Mouse (Mus musculus): ENCODE measurements around the gene 2210017I01Rik. TPM values are rescaled to one million over a fixed set of nuclear protein-coding genes. Genes with fewer than 3 reads are reported as not detected.

Gene 2210017I01Rik
- polyA plus RNA-seq, 1 experiment from 2014 or later, result not detected

DNA sequence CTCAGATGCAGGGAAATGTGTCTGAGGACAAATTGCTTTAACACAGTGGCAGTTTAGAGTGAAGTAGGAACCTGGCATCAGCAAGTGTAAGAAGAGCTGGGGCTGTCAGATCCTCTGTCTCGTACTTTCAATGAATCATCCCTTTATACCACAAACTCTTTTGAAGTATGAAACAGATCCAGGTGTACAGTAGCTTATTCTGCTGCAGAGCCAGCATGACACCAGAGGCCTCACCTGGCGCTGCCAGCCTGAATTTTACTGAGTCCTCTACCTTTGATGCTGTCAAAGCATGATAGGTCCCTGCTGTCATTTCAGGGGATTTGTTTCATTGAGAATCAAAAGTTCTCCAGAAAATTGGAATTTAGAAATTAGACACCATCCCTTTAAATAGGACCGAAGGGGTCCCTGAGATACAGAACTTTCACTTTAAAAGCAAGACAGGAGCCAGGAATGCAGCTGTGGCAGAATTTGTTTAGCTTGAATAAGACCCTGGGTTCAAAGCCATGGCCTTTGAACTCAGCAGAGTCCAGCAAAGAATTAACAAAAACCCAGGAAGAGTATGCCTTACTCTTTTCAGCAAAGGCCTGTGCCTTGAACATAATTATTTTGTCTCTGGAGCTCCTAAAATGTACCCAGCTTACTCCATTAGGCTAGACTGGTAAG is 24.0 kb downstream of the 2210017I01Rik start:
- ATAC-seq (ENCODE audit: insufficient read depth), result no peak
- Histone ChIP-seq H3K4me3 (ENCODE audit: low read depth, low read length) (no peak overlapping the region), H3K27ac (ENCODE audit: low read depth) (no peak overlapping the region), H3K4me1 (ENCODE audit: insufficient read depth) (no peaks in the 10 kb centered on the region), H3K36me3 (ENCODE audit: insufficient read depth) (no peaks in the 10 kb centered on the region), H3K9ac (no peak overlapping the region), H3K27me3 (ENCODE audit: insufficient read depth, low read length) (no peaks in the 10 kb centered on the region), H3K9me3 (ENCODE audit: low read depth, low read length) (no peaks in the 10 kb centered on the region), H3K4me2 (no peak overlapping the region)
- no peak for DNase-seq
- WGBS, result 45% methylated on average over 3 of the region's 3 CpGs
- no peak for TF ChIP-seq CTCF (IDR thresholded peaks at IDR 0.05; ENCODE audit: low read depth)

DNA sequence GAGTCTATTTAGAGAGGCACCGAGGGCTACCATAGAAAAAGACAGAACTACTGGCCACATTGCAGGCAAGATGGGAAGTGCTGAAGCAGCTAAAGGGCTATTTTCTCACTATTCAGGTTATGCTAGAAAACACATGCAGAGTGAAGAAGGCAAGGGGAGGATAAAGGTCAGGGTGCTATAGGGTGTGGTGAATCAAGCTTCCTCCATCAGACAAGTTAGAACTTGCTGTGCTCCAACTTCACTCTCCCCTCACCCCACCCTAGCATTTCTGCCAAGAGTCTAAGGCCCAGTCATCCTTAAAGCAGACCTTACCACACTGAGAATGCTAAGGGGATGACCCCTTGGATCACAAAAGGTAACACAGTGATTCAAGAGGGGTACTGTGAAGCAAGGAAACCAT is 27.8 kb downstream of the 2210017I01Rik start:
- H3K27ac ChIP-seq (ENCODE audit: low read depth), result no peak overlapping the region
- H3K27me3 ChIP-seq (ENCODE audit: insufficient read depth, low read length), result no peaks in the 10 kb centered on the region
- H3K9ac ChIP-seq, result no peak overlapping the region
- DNase-seq (no peak), ATAC-seq (ENCODE audit: insufficient read depth) (no peak)
- no peaks in the 10 kb centered on the region for H3K36me3 ChIP-seq (ENCODE audit: insufficient read depth)
- H3K4me2 ChIP-seq, result no peak overlapping the region
- WGBS, result 52% methylated on average over 1 of the region's 1 CpGs
- no peak overlapping the region for H3K4me3 ChIP-seq (ENCODE audit: low read depth, low read length)
- no peak for TF ChIP-seq CTCF (IDR thresholded peaks at IDR 0.05; ENCODE audit: low read depth)
- no peaks in the 10 kb centered on the region for H3K9me3 ChIP-seq (ENCODE audit: low read depth, low read length)
- H3K4me1 ChIP-seq (ENCODE audit: insufficient read depth), result no peaks in the 10 kb centered on the region

DNA sequence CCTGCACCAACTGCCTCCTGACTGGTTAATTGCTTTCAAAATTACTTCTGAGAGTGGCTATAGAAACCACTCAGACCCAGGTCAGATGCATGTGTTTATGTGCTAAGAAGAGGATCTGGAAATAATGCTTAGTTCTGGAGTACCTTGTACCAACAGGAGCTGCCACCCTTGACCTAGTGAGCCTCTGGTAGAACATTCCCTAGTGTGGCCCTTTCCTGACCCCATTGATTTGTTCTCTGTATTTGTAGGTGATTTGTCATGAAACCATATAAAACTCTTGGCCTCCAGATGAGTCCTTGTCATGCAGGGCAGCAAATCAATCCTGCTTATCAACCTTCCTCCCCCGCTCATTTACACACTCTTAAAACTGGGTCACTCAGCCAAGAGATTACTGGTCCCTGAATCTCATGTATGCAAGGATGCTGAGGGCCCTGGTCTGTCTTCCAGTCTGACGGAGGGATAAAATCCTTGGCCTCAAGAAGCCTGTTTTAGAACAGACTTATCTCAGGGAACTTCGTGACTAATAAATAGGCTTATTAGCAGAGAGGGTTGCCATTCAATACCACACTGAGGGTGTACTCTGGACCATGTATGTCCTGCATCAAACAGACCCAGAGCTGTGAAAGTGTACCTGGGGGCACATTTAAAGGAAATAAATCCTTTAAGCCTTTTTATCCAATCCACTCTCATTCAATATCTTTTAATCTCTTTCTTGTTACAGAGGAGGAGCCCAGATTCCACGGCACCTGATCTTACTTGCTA is 28.5 kb downstream of the 2210017I01Rik start:
- H3K4me3 ChIP-seq (ENCODE audit: low read depth, low read length), result no peak overlapping the region
- DNase-seq (no peak), ATAC-seq (ENCODE audit: insufficient read depth) (no peak)
- no peak for TF ChIP-seq CTCF (IDR thresholded peaks at IDR 0.05; ENCODE audit: low read depth)
- H3K9me3 ChIP-seq (ENCODE audit: low read depth, low read length), result no peaks in the 10 kb centered on the region
- no peaks in the 10 kb centered on the region for H3K27me3 ChIP-seq (ENCODE audit: insufficient read depth, low read length)
- H3K4me2 ChIP-seq, result no peak overlapping the region
- 54% methylated on average over 4 of the region's 4 CpGs for WGBS
- H3K36me3 ChIP-seq (ENCODE audit: insufficient read depth), result no peaks in the 10 kb centered on the region
- no peaks in the 10 kb centered on the region for H3K4me1 ChIP-seq (ENCODE audit: insufficient read depth)
- no peak overlapping the region for H3K27ac ChIP-seq (ENCODE audit: low read depth)
- no peak overlapping the region for H3K9ac ChIP-seq

DNA sequence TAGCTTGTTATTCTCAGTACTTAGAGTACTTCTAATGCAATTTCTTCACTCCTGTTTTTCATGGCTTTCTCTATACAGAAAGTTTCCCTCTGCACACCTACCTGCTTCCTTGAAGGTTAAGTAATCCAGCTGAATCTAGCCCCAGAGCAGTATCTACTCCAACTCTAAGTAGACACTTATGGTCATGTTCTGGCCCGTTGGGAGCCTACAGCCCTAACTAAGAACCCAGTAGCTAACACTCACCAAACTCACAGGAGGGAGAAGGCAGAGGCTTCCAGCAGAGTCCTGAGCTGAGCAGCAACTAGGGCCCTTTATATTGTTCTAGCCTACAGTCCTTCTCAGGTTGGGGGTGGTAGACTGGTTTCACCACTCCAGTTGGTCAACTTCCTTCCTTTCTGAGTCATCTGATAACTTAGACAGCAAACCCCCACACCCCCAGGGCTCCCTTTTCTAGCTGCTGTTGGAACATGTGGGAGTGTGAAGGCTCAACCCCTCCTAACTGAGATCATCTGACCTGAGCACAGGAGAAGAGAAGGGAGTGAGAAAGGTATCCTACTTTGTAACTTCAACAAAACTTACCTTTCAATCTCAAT is 33.7 kb downstream of the 2210017I01Rik start, which contains the start of gene Ivl:
Gene Ivl (minus strand): TSS at position 287 of the 593 bp plus-strand sequence.
- TF ChIP-seq CTCF (IDR thresholded peaks at IDR 0.05; ENCODE audit: low read depth), result no peak
- Histone ChIP-seq H3K27me3 (ENCODE audit: insufficient read depth, low read length) (no peaks in the 10 kb centered on the region), H3K9me3 (ENCODE audit: low read depth, low read length) (no peaks in the 10 kb centered on the region), H3K27ac (ENCODE audit: low read depth) (no peak within 1 kb of the TSS), H3K4me1 (ENCODE audit: insufficient read depth) (no peaks in the 10 kb centered on the region), H3K36me3 (ENCODE audit: insufficient read depth) (no peaks in the 10 kb centered on the region), H3K9ac (no peak within 1 kb of the TSS), H3K4me3 (ENCODE audit: low read depth, low read length) (no peak within 1 kb of the TSS), H3K4me2 (no peak within 1 kb of the TSS)
- DNase-seq (no peak), ATAC-seq (ENCODE audit: insufficient read depth) (no peak)
- 58% methylated on average over 1 of the region's 1 CpGs for WGBS

DNA sequence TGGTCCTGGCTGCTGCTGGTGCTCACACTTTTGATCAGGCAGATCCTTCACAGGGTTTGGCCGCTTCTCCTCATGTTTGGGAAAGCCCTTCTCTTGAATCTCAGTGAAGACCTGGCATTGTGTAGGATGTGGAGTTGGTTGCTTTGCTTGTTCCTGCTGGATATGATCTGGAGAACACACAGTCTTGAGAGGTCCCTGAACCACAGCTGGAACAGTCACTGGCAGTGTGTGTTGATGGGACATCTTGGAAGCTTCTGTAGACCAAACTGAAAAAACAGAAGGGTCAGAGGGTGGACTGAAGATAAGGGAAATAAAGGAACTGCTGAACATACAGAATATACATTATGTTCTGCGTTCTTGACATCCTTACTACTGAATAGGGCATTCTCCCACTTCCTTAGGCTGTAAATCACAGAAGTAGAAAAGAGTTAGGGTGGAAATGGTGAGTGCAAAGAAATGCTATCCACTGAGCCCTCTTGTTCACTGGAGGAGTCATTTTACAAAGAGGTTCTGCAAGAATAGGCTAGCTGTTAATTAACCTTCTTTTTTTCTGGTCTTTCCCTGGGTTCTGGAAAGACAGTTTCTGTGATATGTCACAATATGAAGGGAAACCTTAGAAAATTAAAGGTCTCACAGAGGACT is 34.7 kb downstream of the 2210017I01Rik start:
- no peak overlapping the region for H3K27ac ChIP-seq (ENCODE audit: low read depth)
- H3K4me2 ChIP-seq, result no peak overlapping the region
- H3K27me3 ChIP-seq (ENCODE audit: insufficient read depth, low read length), result no peaks in the 10 kb centered on the region
- ATAC-seq (ENCODE audit: insufficient read depth) (no peak), DNase-seq (no peak)
- H3K9me3 ChIP-seq (ENCODE audit: low read depth, low read length), result no peaks in the 10 kb centered on the region
- no peak for TF ChIP-seq CTCF (IDR thresholded peaks at IDR 0.05; ENCODE audit: low read depth)
- WGBS, result 42% methylated on average over 2 of the region's 2 CpGs
- H3K4me3 ChIP-seq (ENCODE audit: low read depth, low read length), result no peak overlapping the region
- no peaks in the 10 kb centered on the region for H3K4me1 ChIP-seq (ENCODE audit: insufficient read depth)
- H3K36me3 ChIP-seq (ENCODE audit: insufficient read depth), result no peaks in the 10 kb centered on the region
- no peak overlapping the region for H3K9ac ChIP-seq

DNA sequence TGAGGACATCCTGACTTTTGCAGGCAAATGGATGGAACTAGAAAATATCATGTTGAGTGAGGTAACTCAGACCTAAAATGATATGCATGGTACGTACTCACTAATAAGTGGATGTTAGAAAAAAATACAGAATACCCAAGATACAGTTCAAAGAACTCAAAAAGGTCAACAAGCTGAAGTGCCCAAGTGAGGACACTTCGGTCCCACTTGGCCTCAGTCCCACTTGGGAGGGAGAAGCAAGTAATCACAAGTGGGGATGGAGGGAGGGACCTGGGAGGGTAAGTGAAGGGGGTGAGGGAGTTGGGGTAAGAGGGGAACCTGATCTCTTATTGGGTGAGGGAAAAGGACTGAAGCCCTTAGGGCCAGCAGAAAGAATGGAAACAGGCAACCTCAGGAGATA is 38.5 kb downstream of the 2210017I01Rik start:
- ATAC-seq (ENCODE audit: insufficient read depth) (no peak), DNase-seq (peak; percentile 5)
- Histone ChIP-seq H3K9ac (no peak overlapping the region), H3K36me3 (ENCODE audit: insufficient read depth) (no peaks in the 10 kb centered on the region), H3K27ac (ENCODE audit: low read depth) (no peak overlapping the region), H3K4me1 (ENCODE audit: insufficient read depth) (no peaks in the 10 kb centered on the region), H3K9me3 (ENCODE audit: low read depth, low read length) (no peaks in the 10 kb centered on the region), H3K27me3 (ENCODE audit: insufficient read depth, low read length) (no peaks in the 10 kb centered on the region), H3K4me3 (ENCODE audit: low read depth, low read length) (no peak overlapping the region), H3K4me2 (no peak overlapping the region)
- TF ChIP-seq CTCF (IDR thresholded peaks at IDR 0.05; ENCODE audit: low read depth), result no peak
- 71% methylated on average over 2 of the region's 2 CpGs for WGBS

DNA sequence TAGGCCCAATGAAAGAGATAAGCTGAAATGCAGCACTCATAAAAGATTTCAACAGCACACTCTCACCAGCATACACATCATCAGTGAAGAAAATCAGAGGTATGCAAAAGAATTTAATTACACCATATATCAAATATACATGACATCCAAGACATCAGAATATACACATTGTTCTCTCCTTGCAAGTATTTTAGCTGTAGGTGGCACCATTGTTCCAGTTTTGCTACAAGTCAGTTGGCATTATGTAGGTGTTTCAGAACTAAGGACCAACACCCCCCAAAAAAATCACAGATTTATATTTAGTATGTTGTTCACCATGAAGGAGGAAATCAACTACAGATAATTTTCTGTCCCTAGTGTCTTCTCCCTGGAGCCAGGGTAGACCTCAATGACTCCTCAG is 41.9 kb downstream of the 2210017I01Rik start:
- no peak overlapping the region for H3K9ac ChIP-seq
- ATAC-seq (ENCODE audit: insufficient read depth), result no peak
- H3K4me3 ChIP-seq (ENCODE audit: low read depth, low read length), result no peak overlapping the region
- no peak overlapping the region for H3K27ac ChIP-seq (ENCODE audit: low read depth)
- H3K4me2 ChIP-seq, result no peak overlapping the region
- no peaks in the 10 kb centered on the region for H3K36me3 ChIP-seq (ENCODE audit: insufficient read depth)
- no peaks in the 10 kb centered on the region for H3K27me3 ChIP-seq (ENCODE audit: insufficient read depth, low read length)
- peak; percentile 27 for DNase-seq
- H3K4me1 ChIP-seq (ENCODE audit: insufficient read depth), result no peaks in the 10 kb centered on the region
- no peaks in the 10 kb centered on the region for H3K9me3 ChIP-seq (ENCODE audit: low read depth, low read length)
- peak; percentile 21 for TF ChIP-seq CTCF (IDR thresholded peaks at IDR 0.05; ENCODE audit: low read depth)

Other genes with a start within 250 kb of the 2210017I01Rik start
- not detected in 2 replicates for gene Sprr2f, start 242.3 kb downstream of the 2210017I01Rik start, polyA plus RNA-seq (2014; fragmentation: Nextera tagmentation; extraction: Ambion mirVana)
- not detected in 2 replicates for gene Sprr2h, start 221.8 kb downstream of the 2210017I01Rik start, polyA plus RNA-seq (2014; fragmentation: Nextera tagmentation; extraction: Ambion mirVana)
- not detected in 2 replicates for gene Sprr2i, start 199.5 kb downstream of the 2210017I01Rik start, polyA plus RNA-seq (2014; fragmentation: Nextera tagmentation; extraction: Ambion mirVana)
- not detected in 2 replicates for gene Sprr2j-ps, start 189.4 kb downstream of the 2210017I01Rik start, polyA plus RNA-seq (2014; fragmentation: Nextera tagmentation; extraction: Ambion mirVana)
- gene Gm9774, start 178.1 kb downstream of the 2210017I01Rik start, polyA plus RNA-seq (2014; fragmentation: Nextera tagmentation; extraction: Ambion mirVana), result 7.7 and 7.9 TPM in 2 replicates
- gene Sprr2k, start 174.9 kb downstream of the 2210017I01Rik start, polyA plus RNA-seq (2014; fragmentation: Nextera tagmentation; extraction: Ambion mirVana), result not detected in 2 replicates
- not detected in 2 replicates for gene Sprr1b, start 168.7 kb downstream of the 2210017I01Rik start, polyA plus RNA-seq (2014; fragmentation: Nextera tagmentation; extraction: Ambion mirVana)
- not detected in 2 replicates for gene Sprr3, start 148.8 kb downstream of the 2210017I01Rik start, polyA plus RNA-seq (2014; fragmentation: Nextera tagmentation; extraction: Ambion mirVana)
- not detected in 2 replicates for gene Sprr1a, start 121.6 kb downstream of the 2210017I01Rik start, polyA plus RNA-seq (2014; fragmentation: Nextera tagmentation; extraction: Ambion mirVana)
- gene Sprr4, start 107.0 kb downstream of the 2210017I01Rik start, polyA plus RNA-seq (2014; fragmentation: Nextera tagmentation; extraction: Ambion mirVana), result not detected in 2 replicates
- gene 2310046K23Rik, start 73.0 kb downstream of the 2210017I01Rik start, polyA plus RNA-seq (2014; fragmentation: Nextera tagmentation; extraction: Ambion mirVana), result not detected in 2 replicates
- gene Ivl, start 33.8 kb downstream of the 2210017I01Rik start, polyA plus RNA-seq (2014; fragmentation: Nextera tagmentation; extraction: Ambion mirVana), result 0.18 TPM in 1 of 2 replicates, not detected in the other
- gene Smcp, start 18.5 kb downstream of the 2210017I01Rik start, polyA plus RNA-seq (2014; fragmentation: Nextera tagmentation; extraction: Ambion mirVana), result not detected in 2 replicates
- gene Lce6a, start 14.2 kb upstream of the 2210017I01Rik start, polyA plus RNA-seq (2014; fragmentation: Nextera tagmentation; extraction: Ambion mirVana), result not detected in 2 replicates
- not detected in 2 replicates for gene Lce1a1, start 40.8 kb upstream of the 2210017I01Rik start, polyA plus RNA-seq (2014; fragmentation: Nextera tagmentation; extraction: Ambion mirVana)
- not detected in 2 replicates for gene Lce1b, start 49.4 kb upstream of the 2210017I01Rik start, polyA plus RNA-seq (2014; fragmentation: Nextera tagmentation; extraction: Ambion mirVana)
- gene Lce1a2, start 62.8 kb upstream of the 2210017I01Rik start, polyA plus RNA-seq (2014; fragmentation: Nextera tagmentation; extraction: Ambion mirVana), result not detected in 2 replicates
- gene Lce1c, start 71.8 kb upstream of the 2210017I01Rik start, polyA plus RNA-seq (2014; fragmentation: Nextera tagmentation; extraction: Ambion mirVana), result not detected in 2 replicates
- not detected in 2 replicates for gene Lce1d, start 79.7 kb upstream of the 2210017I01Rik start, polyA plus RNA-seq (2014; fragmentation: Nextera tagmentation; extraction: Ambion mirVana)
- not detected in 2 replicates for gene Lce1e, start 101.6 kb upstream of the 2210017I01Rik start, polyA plus RNA-seq (2014; fragmentation: Nextera tagmentation; extraction: Ambion mirVana)
- gene Lce1f, start 112.9 kb upstream of the 2210017I01Rik start, polyA plus RNA-seq (2014; fragmentation: Nextera tagmentation; extraction: Ambion mirVana), result not detected in 2 replicates
- gene Gm38119, start 131.6 kb upstream of the 2210017I01Rik start, polyA plus RNA-seq (2014; fragmentation: Nextera tagmentation; extraction: Ambion mirVana), result not detected in 2 replicates
- gene Lce1g, start 144.8 kb upstream of the 2210017I01Rik start, polyA plus RNA-seq (2014; fragmentation: Nextera tagmentation; extraction: Ambion mirVana), result not detected in 2 replicates
- gene Lce1h, start 157.6 kb upstream of the 2210017I01Rik start, polyA plus RNA-seq (2014; fragmentation: Nextera tagmentation; extraction: Ambion mirVana), result not detected in 2 replicates
- gene Lce1i, start 171.4 kb upstream of the 2210017I01Rik start, polyA plus RNA-seq (2014; fragmentation: Nextera tagmentation; extraction: Ambion mirVana), result not detected in 2 replicates
- not detected in 2 replicates for gene Lce1j, start 183.0 kb upstream of the 2210017I01Rik start, polyA plus RNA-seq (2014; fragmentation: Nextera tagmentation; extraction: Ambion mirVana)
- gene Lce1k, start 200.4 kb upstream of the 2210017I01Rik start, polyA plus RNA-seq (2014; fragmentation: Nextera tagmentation; extraction: Ambion mirVana), result not detected in 2 replicates
- gene Kprp, start 219.8 kb upstream of the 2210017I01Rik start, polyA plus RNA-seq (2014; fragmentation: Nextera tagmentation; extraction: Ambion mirVana), result not detected in 2 replicates
- not detected in 2 replicates for gene Lce1l, start 243.8 kb upstream of the 2210017I01Rik start, polyA plus RNA-seq (2014; fragmentation: Nextera tagmentation; extraction: Ambion mirVana)